Mouse (Mus musculus): ENCODE results near the gene Acot11.
"Not testable (repeated sequence)": the region's sequence is repeated elsewhere in the genome, so short reads cannot be mapped to it uniquely, and the experiment has no call there.

The Acot11 gene

DNA sequence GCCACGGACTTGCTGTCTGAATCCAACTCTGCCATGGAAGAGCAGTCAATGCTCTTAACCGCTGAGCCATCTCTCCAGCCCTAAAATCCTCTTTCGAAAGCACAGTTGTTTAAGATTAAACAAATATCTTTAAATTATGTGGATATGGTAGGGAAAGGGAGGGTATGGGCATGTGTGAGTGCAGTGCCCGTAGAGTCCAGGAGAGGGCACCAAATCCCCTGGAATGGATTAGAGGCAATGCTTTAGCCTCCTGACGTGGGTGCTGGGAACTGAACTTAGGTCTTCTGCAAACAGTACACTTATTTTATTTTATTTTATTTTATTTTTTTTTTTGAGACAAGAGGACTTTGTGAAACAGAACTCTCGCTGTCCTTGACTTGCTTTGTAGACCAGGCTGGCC, 5.2 kb upstream of the Acot11 start:
- no peak for DNase-seq (ENCODE audit: low spot score in 2 of 2)

DNA sequence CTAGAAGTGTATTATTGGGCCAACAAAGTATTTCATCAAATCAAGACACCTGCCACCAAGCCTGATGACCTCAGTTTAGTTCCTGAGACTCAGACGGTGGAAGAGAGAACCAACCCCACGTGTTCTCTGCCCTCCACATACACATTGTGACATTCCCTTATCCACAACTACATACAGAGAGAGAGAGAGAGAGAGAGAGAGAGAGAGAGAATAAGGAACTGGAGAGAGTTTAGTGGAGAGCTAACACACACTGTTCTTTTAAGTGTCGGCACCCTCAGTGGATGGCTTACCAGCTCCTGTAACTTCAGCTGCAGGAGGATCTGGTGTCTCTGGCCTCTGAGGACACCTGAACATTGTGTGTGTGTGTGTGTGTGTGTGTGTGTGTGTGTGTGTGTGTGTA, 2.5 kb upstream of the Acot11 start:
- DNase-seq (ENCODE audit: low spot score in 2 of 2) = no peak

DNA sequence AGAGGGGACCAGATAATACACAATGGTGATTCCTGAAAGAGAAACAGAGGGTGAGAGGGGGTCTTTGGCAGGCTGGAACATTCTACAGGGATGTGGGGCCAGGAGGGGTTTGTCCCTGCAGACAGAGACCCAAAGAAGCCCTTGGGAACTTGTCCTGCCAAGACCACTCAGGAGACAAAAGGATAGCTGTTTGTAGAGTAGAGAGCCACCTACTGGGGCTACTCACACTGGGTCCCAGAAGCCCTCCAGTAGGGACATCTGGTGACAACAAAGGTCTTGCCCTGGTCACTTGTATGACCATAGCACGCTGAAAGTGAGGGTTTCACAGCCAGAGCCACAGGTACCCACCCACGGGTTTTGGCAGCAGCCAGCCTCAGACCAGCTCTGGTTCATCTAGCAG, 1.1 kb upstream of the Acot11 start:
- DNase-seq (ENCODE audit: low spot score in 2 of 2) = no peak

DNA sequence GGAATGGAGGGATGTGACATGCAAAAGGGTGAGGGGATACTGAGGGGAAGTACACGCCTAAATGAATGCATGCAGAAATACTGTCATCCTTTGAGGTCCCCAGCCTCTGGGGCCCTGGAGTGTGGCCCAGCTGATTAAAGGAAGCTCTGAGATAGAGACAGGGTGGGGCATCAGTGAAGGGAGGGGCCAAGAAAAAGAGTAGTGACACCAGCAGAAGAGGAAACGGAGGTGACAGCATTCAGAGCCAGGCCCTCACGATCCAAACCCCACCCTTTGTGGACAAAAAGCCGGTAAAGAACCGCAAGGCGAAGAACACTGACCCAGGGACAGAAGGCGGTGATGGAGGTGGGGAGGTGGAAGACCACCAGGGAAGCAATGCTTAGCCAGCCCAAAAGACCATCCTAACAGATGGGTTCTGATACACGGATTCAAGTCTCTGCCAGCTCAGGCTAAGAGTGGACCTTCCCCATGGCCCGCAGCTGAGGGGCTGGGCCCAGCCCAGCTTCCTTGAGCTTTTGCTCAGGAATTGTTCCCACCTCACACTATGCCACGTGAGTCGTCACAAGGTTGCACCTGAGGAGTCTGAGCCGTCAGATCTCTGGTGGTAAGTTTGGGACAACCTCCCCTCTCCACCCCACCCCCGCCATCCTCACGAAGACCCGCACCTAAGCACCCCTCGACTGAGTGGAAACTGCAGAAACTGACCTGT, 443 bp downstream of the Acot11 start:
- no peak for DNase-seq (ENCODE audit: low spot score in 2 of 2)

DNA sequence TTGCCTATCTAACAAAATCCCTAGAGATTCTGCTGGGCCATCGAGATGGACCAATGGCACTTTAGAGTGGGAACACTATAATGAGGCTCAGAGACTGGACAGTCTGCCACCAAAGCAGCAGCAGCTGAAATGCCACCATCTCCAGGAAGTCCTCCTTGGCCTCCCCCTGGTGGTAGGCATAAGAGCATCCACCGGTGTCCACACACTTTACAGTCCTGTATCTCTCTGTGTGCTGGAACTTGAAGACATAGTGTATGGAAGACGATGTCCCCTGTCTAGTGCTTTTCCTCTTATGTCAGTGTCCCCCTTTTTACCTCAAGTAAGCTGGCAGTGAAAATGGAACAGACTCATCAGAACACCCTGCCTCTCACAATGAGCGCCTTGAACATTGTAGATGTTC, 1.0 kb downstream of the Acot11 start:
- DNase-seq (ENCODE audit: low spot score in 2 of 2) = no peak

DNA sequence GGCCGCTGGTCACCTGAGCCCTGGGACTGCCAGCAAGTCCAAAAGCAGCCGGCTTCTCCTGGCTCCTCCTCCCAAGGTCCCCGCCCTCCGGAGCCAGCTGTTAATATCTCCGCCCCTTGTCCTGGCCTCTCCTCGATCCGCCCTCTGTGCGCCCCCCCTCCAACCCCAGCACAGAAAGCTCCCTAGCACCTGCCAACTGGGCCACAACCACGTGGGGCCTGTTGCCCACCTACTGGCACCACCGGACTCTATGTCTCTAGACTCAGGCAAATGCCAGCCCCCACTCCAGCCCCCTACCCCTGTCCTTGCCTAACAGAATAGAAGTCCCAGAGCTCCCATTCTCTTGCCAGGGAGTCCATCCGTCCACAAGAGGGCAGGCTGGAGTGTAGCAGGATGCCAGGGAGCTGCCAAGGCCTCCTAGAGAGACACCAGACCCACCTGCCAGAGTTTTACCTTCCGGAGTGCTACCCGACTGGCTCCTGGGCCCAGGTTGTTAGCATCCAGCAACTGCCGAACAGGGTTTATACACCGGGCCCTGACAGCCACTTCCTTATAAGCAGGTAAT, 4.9 kb downstream of the Acot11 start:
- peak; percentile 79 to 82 for DNase-seq (ENCODE audit: low spot score in 2 of 2)

DNA sequence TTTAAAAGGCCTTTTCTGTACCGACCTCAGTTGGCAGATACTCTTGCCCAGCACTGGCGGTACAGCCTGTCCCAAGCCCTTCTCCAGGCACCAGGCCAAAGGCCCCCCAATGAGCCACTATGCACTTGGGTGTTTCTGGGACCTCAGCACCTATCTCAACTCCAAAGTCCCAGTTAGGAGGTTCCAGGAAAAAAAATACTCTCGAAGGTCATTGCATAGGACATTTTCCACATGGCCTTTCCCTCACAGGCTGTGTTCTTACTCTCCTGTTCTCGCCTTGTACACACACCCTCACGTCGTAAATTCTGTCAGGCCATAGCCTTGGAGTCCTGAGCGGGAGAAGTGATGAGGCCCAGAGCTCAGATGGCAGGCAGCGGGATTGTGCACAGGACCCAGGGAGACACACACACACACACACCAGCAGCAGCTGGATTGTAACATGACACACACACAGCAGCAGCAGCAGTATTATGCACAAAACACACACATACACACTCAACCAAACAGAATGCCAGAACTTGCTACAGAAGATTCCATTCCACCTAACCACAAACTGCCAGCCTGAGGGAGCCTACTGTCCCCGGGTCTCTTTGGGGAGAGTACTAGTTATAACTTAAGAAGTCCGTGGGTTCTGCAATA, 5.8 kb downstream of the Acot11 start:
- peak; percentile 14 to 40 for DNase-seq (ENCODE audit: low spot score in 2 of 2)

DNA sequence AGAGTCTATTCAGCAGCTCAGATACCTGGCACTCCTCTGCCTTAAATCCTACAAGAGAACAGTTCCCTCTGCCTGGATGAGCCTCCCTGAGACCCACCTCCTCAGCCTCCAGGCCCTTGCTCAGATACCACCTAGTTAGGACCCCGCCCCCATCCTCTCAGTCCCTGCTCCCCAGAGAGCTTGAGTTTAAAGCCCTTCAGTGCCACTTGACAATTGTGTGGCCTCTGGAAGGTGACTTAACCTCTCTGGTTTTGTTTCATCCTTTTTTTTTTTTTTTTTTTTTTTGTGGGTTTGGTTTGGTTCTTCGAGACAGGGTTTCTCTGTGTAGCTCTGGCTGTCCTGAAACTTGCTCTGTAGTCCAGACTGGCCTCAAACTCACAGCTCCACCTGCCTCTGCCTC, 9.5 kb downstream of the Acot11 start:
- no peak for DNase-seq (ENCODE audit: low spot score in 2 of 2)

DNA sequence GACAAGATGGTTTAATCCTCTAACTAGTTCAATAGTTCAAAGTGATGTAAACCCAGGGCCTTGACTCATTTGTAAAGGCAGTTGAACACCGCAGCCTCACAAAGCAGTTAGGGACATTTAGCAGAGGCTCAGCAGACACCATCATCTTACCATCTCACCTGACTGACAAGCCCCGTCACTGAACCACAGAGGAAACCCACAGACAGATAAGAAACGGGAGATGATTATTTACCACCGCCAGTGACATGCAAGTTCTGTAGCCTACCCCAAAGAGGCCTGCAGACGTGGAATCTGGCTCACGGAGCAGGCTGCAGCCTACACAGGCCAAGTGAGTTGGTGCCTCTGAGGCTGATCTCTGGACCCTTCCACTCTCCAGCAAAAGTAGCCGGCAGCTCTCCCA, 10.6 kb downstream of the Acot11 start:
- DNase-seq (ENCODE audit: low spot score in 2 of 2) = no peak

DNA sequence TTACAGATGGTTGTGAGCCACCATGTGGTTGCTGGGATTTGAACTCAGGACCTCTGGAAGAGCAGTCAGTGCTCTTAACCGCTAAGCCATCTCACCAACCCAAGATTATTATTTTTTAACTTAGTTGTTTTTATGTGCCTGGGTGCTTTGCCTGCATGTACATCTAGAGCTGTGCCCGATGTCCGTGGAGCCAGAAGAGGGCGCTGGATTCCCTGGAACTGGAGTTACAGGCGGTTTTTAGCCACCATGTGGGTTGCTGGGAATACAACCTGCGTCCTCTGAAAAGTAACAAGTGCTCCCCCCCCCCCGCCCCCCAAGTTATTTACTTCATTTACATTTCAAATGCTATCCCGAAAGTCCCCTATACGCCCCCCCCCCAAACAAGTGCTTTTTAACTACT, 11.0 kb downstream of the Acot11 start:
- DNase-seq (ENCODE audit: low spot score in 2 of 2) = not testable (repeated sequence)

DNA sequence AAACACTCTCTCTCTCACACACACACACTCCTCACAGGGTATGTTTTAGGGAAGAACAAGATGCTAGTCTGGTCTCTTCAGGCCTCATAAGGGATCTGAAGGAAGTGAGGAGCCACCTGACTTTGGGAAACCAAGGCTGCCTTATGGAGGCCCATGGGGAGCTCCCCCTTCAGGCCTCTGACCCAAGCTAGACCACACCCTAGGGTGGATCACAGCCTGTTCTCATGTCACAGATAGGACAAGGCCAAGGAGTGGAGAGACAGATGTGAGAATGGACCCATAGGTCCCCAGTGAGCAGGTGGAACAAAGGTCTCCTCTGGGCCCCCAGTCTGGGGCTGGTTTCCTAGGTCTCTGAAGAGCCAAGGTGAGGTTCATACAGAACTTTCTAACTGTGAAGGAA, 12.5 kb downstream of the Acot11 start:
- DNase-seq (ENCODE audit: low spot score in 2 of 2) = no peak

DNA sequence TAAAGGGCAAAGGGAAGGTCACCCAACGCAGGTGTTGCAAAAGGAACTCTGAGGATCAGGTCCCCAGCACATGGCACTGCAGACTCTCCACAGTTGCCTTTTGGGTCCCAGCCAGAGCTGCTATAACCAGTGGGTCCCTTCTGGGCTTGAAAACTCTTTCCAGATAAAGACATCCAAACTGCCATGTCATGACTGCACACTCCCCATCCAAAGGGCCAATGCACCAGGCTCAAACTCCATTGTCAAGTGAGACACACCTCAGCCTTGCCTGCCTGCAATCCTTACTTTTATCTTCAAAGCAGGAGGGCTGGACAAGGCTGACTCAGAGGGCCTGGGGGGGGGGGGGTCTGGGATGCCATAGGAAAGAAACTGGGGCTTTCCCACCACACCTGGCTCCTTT, 13.9 kb downstream of the Acot11 start:
- DNase-seq (ENCODE audit: low spot score in 2 of 2) = no peak

DNA sequence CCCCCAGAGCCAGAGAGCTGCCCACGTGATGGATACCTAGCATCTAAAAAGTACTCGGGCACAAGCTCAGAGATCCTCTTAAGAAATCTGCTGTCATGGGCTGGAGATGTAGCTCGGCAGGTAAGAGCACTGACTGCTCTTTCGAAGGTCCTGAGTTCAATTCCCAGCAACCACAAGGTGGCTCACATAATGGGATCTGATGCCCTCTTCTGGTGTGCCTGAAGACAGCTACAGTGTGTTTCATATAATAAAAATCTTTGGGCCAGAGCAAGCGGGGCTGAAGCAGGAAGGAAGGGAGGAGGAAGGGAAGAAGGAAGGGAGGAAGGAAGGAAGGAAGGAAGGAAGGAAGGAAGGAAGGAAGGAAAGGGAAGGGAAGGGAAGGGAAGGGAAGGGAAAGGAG, 14.6 kb downstream of the Acot11 start:
- DNase-seq (ENCODE audit: low spot score in 2 of 2) = not testable (repeated sequence)

DNA sequence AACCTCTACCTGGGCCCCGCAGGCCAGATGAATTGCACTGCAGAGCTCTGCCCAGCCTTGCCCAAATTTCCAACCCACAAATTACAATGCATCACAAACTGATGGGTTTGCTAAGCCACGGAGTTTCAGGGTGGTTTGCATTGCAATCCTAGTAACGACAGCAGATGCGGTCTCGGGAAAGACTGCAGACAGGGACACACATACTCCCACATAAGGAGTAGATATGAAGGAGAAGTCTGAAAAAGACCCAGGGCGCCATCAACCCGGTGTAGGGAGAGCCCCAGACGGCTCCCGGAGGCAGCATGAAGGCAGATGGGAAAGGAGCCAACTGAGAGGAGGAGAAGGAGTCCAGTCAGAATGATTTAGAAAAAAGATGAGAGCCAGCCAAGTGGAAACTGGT, 15.1 kb downstream of the Acot11 start:
- DNase-seq (ENCODE audit: low spot score in 2 of 2) = peak; percentile 54 to 66

DNA sequence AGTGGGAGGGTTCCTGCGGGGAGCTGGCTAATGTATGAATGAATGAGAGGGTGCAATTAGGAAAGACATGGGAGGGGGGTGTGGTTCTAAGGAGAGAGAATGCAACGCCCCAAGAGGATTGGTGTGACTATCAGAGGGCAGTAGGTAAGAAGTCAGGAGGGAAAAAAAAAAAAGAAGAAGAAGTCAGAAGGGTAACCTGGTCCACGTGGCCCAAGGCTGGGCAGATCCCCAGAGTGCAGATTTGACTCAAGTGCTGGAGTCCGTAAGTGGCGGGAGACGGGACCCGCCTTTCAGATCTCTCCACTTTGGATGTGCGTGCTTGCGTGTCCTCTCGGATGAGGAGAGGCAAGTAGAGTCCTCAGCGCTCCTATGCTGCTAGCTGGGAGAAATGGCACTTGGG, 16.2 kb downstream of the Acot11 start:
- no peak for DNase-seq (ENCODE audit: low spot score in 2 of 2)

DNA sequence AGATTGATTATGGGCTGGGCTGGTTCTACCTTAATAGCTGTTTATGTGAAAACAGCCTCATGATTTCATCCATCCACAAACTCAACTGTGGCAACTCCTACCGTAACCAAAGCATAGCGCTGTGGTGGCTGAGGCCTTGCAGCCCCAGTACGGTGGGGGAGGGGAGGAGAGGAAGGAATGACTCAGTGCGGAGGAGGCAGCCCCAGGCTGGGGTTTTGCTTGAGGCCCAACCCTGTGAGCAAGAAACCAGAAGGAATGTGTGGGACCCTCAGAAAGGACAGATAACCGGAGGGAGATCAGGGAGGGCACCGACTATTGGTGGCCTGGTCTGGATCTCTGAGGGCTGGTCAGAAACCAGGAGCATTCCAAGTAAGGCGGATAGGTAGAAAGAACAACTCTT, 17.0 kb downstream of the Acot11 start:
- DNase-seq (ENCODE audit: low spot score in 2 of 2) = peak; percentile 47 to 65

DNA sequence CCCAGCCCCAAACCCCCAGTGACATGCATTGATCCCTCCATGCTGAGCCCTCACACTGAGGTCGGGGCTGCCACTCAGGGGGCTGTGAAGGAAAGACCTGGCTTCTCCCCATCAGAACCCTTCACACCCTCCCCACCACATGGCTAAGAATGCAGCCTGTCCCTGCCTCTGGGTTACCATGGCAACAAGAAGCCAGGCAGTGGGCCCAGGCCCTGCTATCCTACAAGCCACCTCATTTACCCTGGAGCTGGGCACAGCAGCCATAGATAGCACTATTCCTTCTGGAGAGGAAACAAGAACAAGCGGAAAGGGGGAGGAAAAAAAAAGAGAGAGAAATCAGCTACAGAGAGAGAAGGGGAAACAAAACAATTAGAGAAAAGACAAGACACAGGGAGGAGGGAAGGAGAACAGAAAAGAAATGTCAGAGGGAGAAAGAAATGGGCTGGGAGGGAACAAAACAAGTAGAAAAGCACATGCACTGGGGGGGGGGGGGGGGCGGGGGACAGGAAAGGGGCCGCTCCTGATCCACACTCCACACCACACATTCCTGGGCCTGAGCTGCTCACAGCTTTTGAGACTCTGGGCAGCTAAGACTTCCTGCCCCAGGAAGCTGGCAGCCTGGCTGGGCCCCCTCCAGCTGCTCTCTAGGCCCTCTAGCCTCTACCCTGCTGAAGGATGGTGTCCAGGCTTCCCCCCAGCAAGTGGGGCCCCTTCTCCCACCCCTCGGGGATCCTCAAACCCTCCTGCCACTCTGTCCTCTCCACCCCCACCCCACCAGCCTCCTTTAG, 18.9 kb downstream of the Acot11 start:
- peak; percentile 70 to 78 for DNase-seq (ENCODE audit: low spot score in 2 of 2)

DNA sequence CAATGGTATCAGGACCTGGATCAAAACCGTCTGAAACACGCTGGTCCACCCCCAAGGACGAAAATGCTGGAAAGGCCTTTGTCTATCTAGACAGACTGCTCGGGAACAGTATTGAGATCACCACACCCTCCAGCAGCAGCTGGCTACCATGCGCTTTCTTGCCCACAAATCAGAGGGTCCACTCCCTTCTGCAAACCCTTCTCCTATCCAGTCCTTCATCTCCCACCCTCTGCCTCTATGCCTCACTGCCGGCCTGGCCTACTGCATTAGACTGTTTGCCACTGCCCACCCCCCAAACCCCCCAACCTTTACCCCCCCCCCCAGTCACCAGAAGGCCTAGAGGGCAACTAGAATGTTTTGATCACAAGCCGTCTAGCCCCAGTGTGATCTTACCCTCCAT, 19.5 kb downstream of the Acot11 start:
- no peak for DNase-seq (ENCODE audit: low spot score in 2 of 2)

DNA sequence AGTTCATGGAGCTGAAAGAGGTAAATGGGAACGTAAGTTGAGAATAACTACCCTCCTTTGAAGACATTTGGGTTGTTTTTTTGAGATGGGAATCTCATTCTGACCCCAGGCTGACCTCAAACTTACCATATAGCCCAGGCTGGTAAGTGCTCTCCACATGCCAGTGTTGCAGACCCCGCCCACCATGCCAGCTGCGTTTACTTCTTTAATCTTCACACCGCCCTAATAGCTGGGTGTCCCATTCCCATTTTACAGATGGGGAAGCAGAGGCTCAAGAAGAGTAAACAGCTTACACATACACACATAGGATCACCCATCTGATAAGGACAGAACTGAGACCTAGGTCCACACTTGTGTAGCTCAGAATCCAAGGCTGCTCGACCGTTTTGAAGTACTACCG, 20.0 kb downstream of the Acot11 start:
- no peak for DNase-seq (ENCODE audit: low spot score in 2 of 2)

DNA sequence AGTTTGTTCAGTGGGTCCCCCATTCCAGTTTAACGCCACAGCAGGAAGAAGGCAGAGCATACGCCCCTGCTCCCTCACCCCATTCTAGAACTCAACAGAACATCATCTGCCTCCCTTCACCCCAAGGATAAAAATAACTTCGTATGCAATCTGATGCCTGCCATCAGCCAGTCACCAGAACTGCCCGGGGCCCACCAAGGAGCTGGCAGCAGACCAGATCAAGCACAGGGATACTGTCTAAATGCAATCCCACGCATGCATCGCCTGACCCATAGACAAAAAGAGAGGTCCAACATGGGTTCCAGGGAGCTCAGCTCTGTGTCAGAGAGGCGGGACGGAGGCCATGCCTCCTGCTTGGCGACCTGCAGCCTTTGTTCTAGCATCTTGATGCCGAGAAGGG, 21.7 kb downstream of the Acot11 start:
- no peak for DNase-seq (ENCODE audit: low spot score in 2 of 2)

DNA sequence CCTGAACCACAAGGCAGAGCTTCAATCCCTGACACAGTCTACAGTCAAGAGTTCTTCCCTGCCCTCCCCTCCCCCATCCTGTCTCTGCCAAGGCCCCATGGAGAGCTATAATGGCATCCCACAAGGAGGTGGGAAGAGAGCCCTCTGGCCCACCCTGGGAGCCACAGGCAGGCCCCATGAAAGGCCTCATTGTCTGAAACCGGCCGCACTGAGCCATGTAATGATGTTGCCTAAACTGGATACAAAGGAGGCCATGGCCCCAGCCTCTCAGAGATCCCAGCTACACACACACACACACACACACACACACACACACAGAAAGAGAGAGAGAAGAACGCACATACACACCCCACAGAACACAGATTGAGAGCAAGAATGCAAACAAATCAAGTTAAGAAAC, 24.8 kb downstream of the Acot11 start:
- no peak for DNase-seq (ENCODE audit: low spot score in 2 of 2)

DNA sequence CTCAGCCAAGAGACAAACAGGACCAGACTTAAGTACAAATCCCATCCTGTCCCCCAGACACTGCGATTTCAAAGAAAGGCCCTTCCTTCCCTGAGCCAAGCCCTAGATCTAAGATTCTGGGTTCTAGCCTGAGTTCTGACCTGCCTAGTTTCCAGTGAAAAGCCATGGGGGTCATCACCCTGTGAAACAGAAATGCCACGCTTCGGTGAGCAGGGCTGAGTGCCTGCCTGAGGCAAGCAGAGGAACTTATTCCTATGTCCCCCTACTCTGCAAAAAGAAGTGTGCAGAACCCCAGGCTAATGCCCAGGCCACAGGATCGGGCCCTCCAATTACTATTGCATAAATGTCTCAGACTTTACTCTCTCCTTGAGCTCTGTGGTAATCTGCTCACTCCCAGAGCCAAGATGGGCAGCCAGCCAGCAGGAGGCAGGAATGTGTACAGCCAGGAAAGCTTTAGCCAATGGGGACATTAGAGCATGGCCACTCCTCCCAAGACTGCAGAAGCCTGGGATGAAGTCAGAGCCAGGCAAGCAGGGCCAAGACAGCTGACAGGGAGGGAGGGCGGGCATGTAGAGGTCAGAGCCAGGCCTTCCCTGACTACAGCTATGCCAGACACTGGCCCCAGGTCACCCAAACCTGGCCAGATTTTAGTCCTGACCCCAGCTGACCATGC, 26.5 kb downstream of the Acot11 start:
- DNase-seq (ENCODE audit: low spot score in 2 of 2) = peak; percentile 80 to 87

Measured in right cerebral cortex, adult 2 months (tissue).